In the genomic region with DNA sequence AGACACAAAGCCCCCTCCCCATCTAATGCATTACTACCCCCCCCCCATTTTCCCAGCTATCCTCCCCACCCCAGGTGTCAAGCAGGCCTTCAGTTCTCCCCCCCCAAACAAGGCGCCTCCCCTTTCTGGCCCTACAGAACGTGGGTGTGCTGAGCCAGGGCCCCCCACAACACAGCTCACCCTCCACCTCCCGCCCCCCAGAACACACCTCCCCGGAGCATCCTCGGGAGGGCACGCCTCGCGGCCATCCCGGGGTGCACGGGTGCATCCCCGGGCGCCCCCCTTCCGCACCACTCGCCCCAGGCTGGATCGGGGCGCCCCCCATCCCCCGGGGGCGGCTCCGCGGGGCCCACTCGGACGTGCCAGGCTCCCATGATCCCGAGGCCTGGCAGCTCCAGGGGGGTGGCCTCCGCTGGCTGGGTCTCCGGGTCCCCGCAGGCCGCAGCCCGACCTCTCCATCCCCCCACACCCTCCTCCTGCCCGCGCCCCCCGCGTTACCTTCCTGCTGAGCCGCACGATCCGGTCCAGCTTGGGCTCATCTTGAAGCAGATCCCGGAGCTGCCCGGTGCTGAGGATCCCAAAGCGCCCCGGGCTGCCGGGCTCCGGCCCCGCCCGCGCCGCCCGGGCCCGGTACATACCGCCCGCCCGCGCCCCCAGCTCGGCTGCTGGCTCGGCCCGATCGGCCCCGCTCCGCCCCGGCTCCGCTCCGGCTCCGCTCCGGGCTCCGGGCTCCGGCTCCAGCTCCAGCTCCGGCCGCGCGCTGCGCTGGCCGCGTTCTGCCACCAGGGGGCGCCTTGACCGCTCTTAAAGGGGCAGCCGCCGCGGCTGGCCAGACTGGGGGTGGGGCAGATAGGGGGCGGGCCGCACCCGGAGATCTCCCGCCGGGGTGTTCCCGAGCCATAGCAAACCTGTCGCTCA, we compare ENCODE assay signal across 8 mouse cellular contexts. TPM values are rescaled to one million over a fixed set of nuclear protein-coding genes. Genes with fewer than 3 reads are reported as not detected.
A peak's percentile ranks its signal among the peaks of the same experiment; 100 is the strongest.
DNase-seq lines count a peak whose midpoint lies in the region; ATAC-seq lines count a peak whose summit lies in the region.

A gene (minus strand): TSS at position 703 of the 918 bp plus-strand sequence.

- DNase-seq in MEL-GATA-1-ER (ENCODE audit: extremely low read depth, low read depth): peak; percentile 39
- peak; percentile 95 for DNase-seq in cerebellum, adult 8-10 months
- DNase-seq in hindbrain, embryonic 11.5 days (ENCODE audit: low spot score): peak; percentile 98
- peak; percentile 98 to 99 for DNase-seq in layer of hippocampus, postnatal 10 days (ENCODE audit: low spot score in 2 of 2)
- peak; percentile 95 for DNase-seq in lung, postnatal 10 days
- peak; percentile 95 for DNase-seq in ovary, postnatal 36 days (ENCODE audit: low spot score)
- peak; percentile 89 for DNase-seq in thymus, postnatal 25 days

- no peaks in the 10 kb centered on the region for H3K27me3 ChIP-seq in hindbrain, embryonic 11.5 days (ENCODE audit: control insufficient read depth, insufficient read depth, low read length)

- peak within 1 kb of the TSS; percentile 78 for H3K4me2 ChIP-seq in hindbrain, embryonic 11.5 days (replicated peaks; ENCODE audit: low read depth, low read length)

- no peaks in the 10 kb centered on the region for H3K9me3 ChIP-seq in hindbrain, embryonic 11.5 days (ENCODE audit: control insufficient read depth, low read length)

- 2% methylated on average over 29 of the region's 83 CpGs for WGBS in hindbrain, embryonic 11.5 days

- H3K9ac ChIP-seq in hindbrain, embryonic 11.5 days (ENCODE audit: low read depth, low read length): peak within 1 kb of the TSS; percentile 99

- no peaks in the 10 kb centered on the region for H3K36me3 ChIP-seq in hindbrain, embryonic 11.5 days (ENCODE audit: control insufficient read depth, insufficient read depth, low read length)

- peak within 1 kb of the TSS; percentile 77 for H3K27ac ChIP-seq in hindbrain, embryonic 11.5 days (ENCODE audit: low read depth, low read length)

- peak; percentile 84 for ATAC-seq in frontal cortex, adult (ENCODE audit: low TSS enrichment)
- ATAC-seq in hindbrain, embryonic 11.5 days (ENCODE audit: low FRiP score): peak; percentile 82

- H3K4me1 ChIP-seq in hindbrain, embryonic 11.5 days (replicated peaks; ENCODE audit: control insufficient read depth, insufficient read depth, low read length): peaks cover 4% of the 10 kb centered on the region

- H3K4me3 ChIP-seq in hindbrain, embryonic 11.5 days (ENCODE audit: low read depth, low read length): peak within 1 kb of the TSS; percentile 99

RNA-seq across cellular contexts. Expression of the gene that starts here (rescaled TPM):
- 10.4 and 12.0 TPM in 2 replicates for polyA plus RNA-seq in hindbrain, embryonic 11.5 days (2014; fragmentation: Nextera tagmentation; extraction: Ambion mirVana)
- 10 to 100 TPM; 31.7 to 34.8 TPM for total RNA-seq in layer of hippocampus, postnatal 10 days (2021)

Comparison
In these comparisons a context has a peak if more than half of its experiments do, and no peak if none do; other contexts are left out.
1. Peak in every context shown above with its lines: DNase-seq, ATAC-seq, H3K4me3 ChIP-seq and H3K27ac ChIP-seq.
2. DNase-seq: peak in every context shown above with its lines; median percentile 98 in layer of hippocampus, postnatal 10 days; 98 in hindbrain, embryonic 11.5 days; 95 in cerebellum, adult 8-10 months; 95 in lung, postnatal 10 days; 95 in ovary, postnatal 36 days; 89 in thymus, postnatal 25 days; 39 in MEL-GATA-1-ER.